Mouse (Mus musculus) gastrocnemius, postnatal 4 days (tissue): Measurements from ENCODE around the gene Gm3043. TPM values are rescaled to one million over a fixed set of nuclear protein-coding genes. Genes with fewer than 3 reads are reported as not detected.
"Not testable (repeated sequence)": the region's sequence is repeated elsewhere in the genome, so short reads cannot be mapped to it uniquely, and the experiment has no call there.

Source experiments
- DNase-seq, 2 experiments: peaks; one replicate each; pipeline ENCODE4 v3.0.0; 2021 to 2022; ENCODE audit warnings: low spot score in 2 of 2, mixed read lengths in 2 of 2
- long read RNA-seq, 2 experiments: library from polyadenylated mRNA; stranded (forward); transcript quantifications; one replicate each; pipeline ENCODE4 v2.0.0; 2021
- total RNA-seq, 2 experiments: library from RNA; stranded (reverse); gene quantifications; 2 replicates each; pipeline ENCODE4 v1.2.3; 2021

Gene Gm3043
- total RNA-seq = not detected
- long read RNA-seq, experiment 1 = 0 reads
- long read RNA-seq, experiment 2 = 0 reads

DNA sequence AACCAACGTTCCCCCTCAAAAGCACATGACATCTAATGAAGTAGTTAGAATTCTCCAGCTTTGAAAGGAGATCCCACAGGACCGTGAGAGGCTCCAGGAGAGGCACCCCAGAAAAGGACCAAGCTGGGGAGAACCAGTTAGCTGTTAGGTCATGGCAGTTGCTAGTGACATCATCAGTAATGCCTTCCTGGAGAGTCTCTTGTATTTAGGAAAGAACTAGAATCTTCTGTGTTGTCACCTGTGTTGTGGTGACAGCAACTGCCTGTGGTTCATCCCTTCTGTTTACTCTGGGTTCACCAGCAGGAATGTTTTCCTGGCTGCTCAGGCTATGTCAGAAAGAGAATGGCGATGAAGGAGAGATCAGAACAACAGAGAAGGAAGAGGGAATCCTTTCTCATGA, at the start of gene Gm3043:
Gm3043 (plus strand) TSS at position 301 of the 400 bp plus-strand sequence.
- not testable (repeated sequence) for DNase-seq

DNA sequence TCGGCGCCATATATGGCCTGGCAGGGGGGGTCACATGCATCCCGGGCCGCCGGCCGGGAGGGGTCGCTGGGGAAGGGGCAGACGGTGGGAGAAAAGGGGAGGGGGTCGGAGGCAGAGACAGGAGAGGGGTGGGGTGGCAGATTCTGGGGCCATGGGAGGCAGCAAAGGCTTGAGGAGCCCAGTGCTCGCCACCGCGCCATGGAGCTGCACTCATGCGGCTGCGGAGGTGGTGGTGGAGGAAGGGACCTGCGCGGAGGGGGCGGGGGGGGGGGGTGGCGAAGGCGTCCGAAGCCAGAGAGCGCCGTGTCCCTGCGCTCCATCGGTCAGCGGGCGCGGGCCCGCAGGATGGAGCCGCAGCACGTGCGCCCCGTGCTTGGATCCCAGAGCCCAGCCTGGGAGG, 36.9 kb upstream of the Gm3043 start, which contains the start of gene Gm3020:
Gm3020 (plus strand) TSS at position 301 of the 400 bp plus-strand sequence.
- DNase-seq = not testable (repeated sequence)

Other genes starting within 250 kb of the Gm3043 start
- not detected for gene Gm10408, start 239.4 kb upstream of the Gm3043 start, total RNA-seq
- gene Gm3012, start 54.3 kb upstream of the Gm3043 start, total RNA-seq = not detected
- gene Gm3020, start 36.8 kb upstream of the Gm3043 start, total RNA-seq = 1 to 10 TPM; 1.2 to 1.4 TPM
- gene Gm3002, start 121.3 kb downstream of the Gm3043 start, total RNA-seq = under 1 TPM in 1 of 2 experiments, not detected in 1; 0.44 TPM
- not detected for gene Gm3033, start 157.5 kb downstream of the Gm3043 start, total RNA-seq
- gene Gm2916, start 195.4 kb downstream of the Gm3043 start, total RNA-seq = not detected
- not detected for gene Gm3029, start 243.0 kb downstream of the Gm3043 start, total RNA-seq